Mouse (Mus musculus): Measurements from ENCODE around the gene Agap1. TPM values are rescaled to one million over a fixed set of nuclear protein-coding genes. Genes with fewer than 3 reads are reported as not detected.

Agap1 gene
- polyA plus RNA-seq, 1 experiment from 2014 or later, result 24.6 TPM

- no peak for ATAC-seq (ENCODE audit: insufficient number of reproducible peaks, insufficient read depth, low FRiP score, low TSS enrichment)
- H3K4me1 ChIP-seq, result peaks cover 9% of the 10 kb centered on the region; the same call in 1 of the 2 replicates
- H3K9me3 ChIP-seq, result no peaks in the 10 kb centered on the region
- H3K4me3 ChIP-seq, result no peak overlapping the region
- no peaks in the 10 kb centered on the region for H3K36me3 ChIP-seq
- no peak overlapping the region for H3K4me2 ChIP-seq (replicated peaks)
- H3K27ac ChIP-seq, result no peak overlapping the region
- H3K9ac ChIP-seq, result no peak overlapping the region
- no peaks in the 10 kb centered on the region for H3K27me3 ChIP-seq
- 90% methylated on average over 5 of the region's 5 CpGs for WGBS
These were observed 240.3 kb downstream of the Agap1 start for GRCm38 (mm10) chr1:89694916-89695315.

- no peak for ATAC-seq (ENCODE audit: insufficient number of reproducible peaks, insufficient read depth, low FRiP score, low TSS enrichment)
- H3K4me1 ChIP-seq, result 0 out of 2 replicates have a peak, but pooled peaks cover 4% of the 10 kb centered on the region
- no peak overlapping the region for H3K4me3 ChIP-seq
- H3K4me2 ChIP-seq (replicated peaks), result no peak overlapping the region
- no peak overlapping the region for H3K27ac ChIP-seq
- H3K36me3 ChIP-seq, result no peaks in the 10 kb centered on the region
- no peaks in the 10 kb centered on the region for H3K9me3 ChIP-seq
- H3K9ac ChIP-seq, result no peak overlapping the region
- 90% methylated on average over 2 of the region's 2 CpGs for WGBS
- no peaks in the 10 kb centered on the region for H3K27me3 ChIP-seq
These were observed 242.6 kb downstream of the Agap1 start for GRCm38 (mm10) chr1:89697241-89697640.

- no peak overlapping the region for H3K9ac ChIP-seq
- H3K27ac ChIP-seq, result no peak overlapping the region
- no peak overlapping the region for H3K4me2 ChIP-seq (replicated peaks)
- peaks cover 13% of the 10 kb centered on the region; the same call in 1 of the 2 replicates for H3K4me1 ChIP-seq
- 82% methylated on average over 9 of the region's 9 CpGs for WGBS
- no peaks in the 10 kb centered on the region for H3K27me3 ChIP-seq
- ATAC-seq (ENCODE audit: insufficient number of reproducible peaks, insufficient read depth, low FRiP score, low TSS enrichment), result no peak
- no peaks in the 10 kb centered on the region for H3K36me3 ChIP-seq
- H3K4me3 ChIP-seq, result no peak overlapping the region
- H3K9me3 ChIP-seq, result no peaks in the 10 kb centered on the region
These were observed 245.6 kb downstream of the Agap1 start for GRCm38 (mm10) chr1:89700166-89700565.

GRCm38 (mm10) chr1:89701162-89701730 is 246.6 kb downstream of the Agap1 start:
- no peak for ATAC-seq (ENCODE audit: insufficient number of reproducible peaks, insufficient read depth, low FRiP score, low TSS enrichment)
- WGBS, result 85% methylated on average over 5 of the region's 5 CpGs
- H3K36me3 ChIP-seq, result no peaks in the 10 kb centered on the region
- peaks cover 13% of the 10 kb centered on the region; the same call in 1 of the 2 replicates for H3K4me1 ChIP-seq
- H3K4me2 ChIP-seq (replicated peaks), result no peak overlapping the region
- H3K9ac ChIP-seq, result no peak overlapping the region
- H3K27ac ChIP-seq, result no peak overlapping the region
- no peak overlapping the region for H3K4me3 ChIP-seq
- no peaks in the 10 kb centered on the region for H3K27me3 ChIP-seq
- no peaks in the 10 kb centered on the region for H3K9me3 ChIP-seq

- no peak overlapping the region for H3K4me2 ChIP-seq (replicated peaks)
These were observed 248.7 kb downstream of the Agap1 start for GRCm38 (mm10) chr1:89703294-89703693.

GRCm38 (mm10) chr1:89705670-89706069 is 251.1 kb downstream of the Agap1 start:
- Histone ChIP-seq H3K9ac (no peak overlapping the region), H3K4me3 (no peak overlapping the region), H3K27ac (no peak overlapping the region), H3K36me3 (no peaks in the 10 kb centered on the region), H3K4me1 (peaks cover 23% of the 10 kb centered on the region), H3K4me2 (replicated peaks) (no peak overlapping the region), H3K9me3 (no peaks in the 10 kb centered on the region), H3K27me3 (no peaks in the 10 kb centered on the region)
- ATAC-seq (ENCODE audit: insufficient number of reproducible peaks, insufficient read depth, low FRiP score, low TSS enrichment), result no peak
- 88% methylated on average over 6 of the region's 6 CpGs for WGBS

More at GRCm38 (mm10) chr1:89703294-89703693, 248.7 kb downstream of the Agap1 start:
- WGBS, result 22% methylated on average over 13 of the region's 13 CpGs
- Histone ChIP-seq H3K9me3 (no peaks in the 10 kb centered on the region), H3K9ac (no peak overlapping the region), H3K4me1 (peaks cover 18% of the 10 kb centered on the region; the same call in 1 of the 2 replicates), H3K27ac (no peak overlapping the region), H3K4me3 (no peak overlapping the region), H3K27me3 (no peaks in the 10 kb centered on the region), H3K36me3 (no peaks in the 10 kb centered on the region)
- ATAC-seq (ENCODE audit: insufficient number of reproducible peaks, insufficient read depth, low FRiP score, low TSS enrichment), result no peak

- ATAC-seq (ENCODE audit: insufficient number of reproducible peaks, insufficient read depth, low FRiP score, low TSS enrichment), result no peak
- H3K4me1 ChIP-seq, result peaks cover 22% of the 10 kb centered on the region
- no peak overlapping the region for H3K27ac ChIP-seq
- no peak overlapping the region for H3K4me2 ChIP-seq (replicated peaks)
- H3K9me3 ChIP-seq, result no peaks in the 10 kb centered on the region
- no peaks in the 10 kb centered on the region for H3K27me3 ChIP-seq
- H3K9ac ChIP-seq, result no peak overlapping the region
- WGBS, result 81% methylated on average over 2 of the region's 2 CpGs
- H3K4me3 ChIP-seq, result no peak overlapping the region
- no peaks in the 10 kb centered on the region for H3K36me3 ChIP-seq
These were observed 252.3 kb downstream of the Agap1 start for GRCm38 (mm10) chr1:89706862-89707261.

- no peak for ATAC-seq (ENCODE audit: insufficient number of reproducible peaks, insufficient read depth, low FRiP score, low TSS enrichment)
- no peaks in the 10 kb centered on the region for H3K27me3 ChIP-seq
- WGBS, result 73% methylated on average over 15 of the region's 15 CpGs
- no peak overlapping the region for H3K9ac ChIP-seq
- H3K4me1 ChIP-seq, result peaks cover 16% of the 10 kb centered on the region
- H3K4me2 ChIP-seq (replicated peaks), result no peak overlapping the region
- no peaks in the 10 kb centered on the region for H3K9me3 ChIP-seq
- H3K36me3 ChIP-seq, result no peaks in the 10 kb centered on the region
- no peak overlapping the region for H3K4me3 ChIP-seq
- no peak overlapping the region for H3K27ac ChIP-seq
These were observed 253.3 kb downstream of the Agap1 start for GRCm38 (mm10) chr1:89707756-89708480.

- Histone ChIP-seq H3K27ac (no peak overlapping the region), H3K4me2 (replicated peaks) (no peak overlapping the region), H3K4me3 (no peak overlapping the region), H3K9me3 (no peaks in the 10 kb centered on the region), H3K9ac (no peak overlapping the region), H3K27me3 (no peaks in the 10 kb centered on the region), H3K4me1 (peaks cover 27% of the 10 kb centered on the region), H3K36me3 (no peaks in the 10 kb centered on the region)
- 72% methylated on average over 5 of the region's 5 CpGs for WGBS
- no peak for ATAC-seq (ENCODE audit: insufficient number of reproducible peaks, insufficient read depth, low FRiP score, low TSS enrichment)
These were observed 255.2 kb downstream of the Agap1 start for GRCm38 (mm10) chr1:89709824-89710223.

GRCm38 (mm10) chr1:89713681-89714080 is 259.1 kb downstream of the Agap1 start:
- 40% methylated on average over 5 of the region's 5 CpGs for WGBS
- H3K4me1 ChIP-seq, result peaks cover 26% of the 10 kb centered on the region
- no peaks in the 10 kb centered on the region for H3K36me3 ChIP-seq
- no peaks in the 10 kb centered on the region for H3K27me3 ChIP-seq
- no peak overlapping the region for H3K27ac ChIP-seq
- H3K9ac ChIP-seq, result no peak overlapping the region
- no peak overlapping the region for H3K4me2 ChIP-seq (replicated peaks)
- no peaks in the 10 kb centered on the region for H3K9me3 ChIP-seq
- no peak for ATAC-seq (ENCODE audit: insufficient number of reproducible peaks, insufficient read depth, low FRiP score, low TSS enrichment)
- H3K4me3 ChIP-seq, result no peak overlapping the region

GRCm38 (mm10) chr1:89714165-89714980 is 259.8 kb downstream of the Agap1 start:
- Histone ChIP-seq H3K27ac (no peak overlapping the region), H3K9me3 (no peaks in the 10 kb centered on the region), H3K4me1 (peaks cover 26% of the 10 kb centered on the region), H3K36me3 (no peaks in the 10 kb centered on the region), H3K27me3 (no peaks in the 10 kb centered on the region), H3K4me3 (no peak overlapping the region), H3K4me2 (replicated peaks) (no peak overlapping the region), H3K9ac (no peak overlapping the region)
- 36% methylated on average over 18 of the region's 18 CpGs for WGBS
- no peak for ATAC-seq (ENCODE audit: insufficient number of reproducible peaks, insufficient read depth, low FRiP score, low TSS enrichment)

Measured in embryonic facial prominence, embryonic 12.5 days (tissue).